Mouse (Mus musculus) ovary, postnatal 14 days (tissue): ENCODE results near the gene Sgip1.

Source experiments
- DNase-seq: peaks from one replicate; pipeline ENCODE4 v3.0.0; 2022; ENCODE audit warnings: low spot score

Gene Sgip1

GRCm38 (mm10) chr4:102775596-102776270 lies 34.6 kb downstream of the Sgip1 start:
- no peak for DNase-seq

- no peak for DNase-seq
Measured at GRCm38 (mm10) chr4:102779902-102780301, 38.8 kb downstream of the Sgip1 start.

GRCm38 (mm10) chr4:102783063-102783748 lies 42.1 kb downstream of the Sgip1 start:
- DNase-seq: no peak

- no peak for DNase-seq
Measured at GRCm38 (mm10) chr4:102785158-102785557, 44.1 kb downstream of the Sgip1 start.

- no peak for DNase-seq
Measured at GRCm38 (mm10) chr4:102792100-102792790, 51.1 kb downstream of the Sgip1 start.

GRCm38 (mm10) chr4:102801471-102801870 lies 60.4 kb downstream of the Sgip1 start:
- no peak for DNase-seq

- DNase-seq: no peak
Measured at GRCm38 (mm10) chr4:102801936-102802335, 60.8 kb downstream of the Sgip1 start.

- no peak for DNase-seq
Measured at GRCm38 (mm10) chr4:102804611-102805010, 63.5 kb downstream of the Sgip1 start.

- DNase-seq: no peak
Measured at GRCm38 (mm10) chr4:102806987-102807386, 65.9 kb downstream of the Sgip1 start.

- no peak for DNase-seq
Measured at GRCm38 (mm10) chr4:102808258-102808657, 67.2 kb downstream of the Sgip1 start.

GRCm38 (mm10) chr4:102809296-102809695 lies 68.2 kb downstream of the Sgip1 start:
- no peak for DNase-seq

- no peak for DNase-seq
Measured at GRCm38 (mm10) chr4:102810277-102810676, 69.2 kb downstream of the Sgip1 start.

GRCm38 (mm10) chr4:102811007-102811805 lies 70.1 kb downstream of the Sgip1 start:
- no peak for DNase-seq

GRCm38 (mm10) chr4:102813346-102813745 lies 72.2 kb downstream of the Sgip1 start:
- no peak for DNase-seq

GRCm38 (mm10) chr4:102821786-102822185 lies 80.7 kb downstream of the Sgip1 start:
- DNase-seq: no peak

- DNase-seq: no peak
Measured at GRCm38 (mm10) chr4:102824494-102824893, 83.4 kb downstream of the Sgip1 start.

GRCm38 (mm10) chr4:102826159-102826558 lies 85.1 kb downstream of the Sgip1 start:
- no peak for DNase-seq

- DNase-seq: no peak
Measured at GRCm38 (mm10) chr4:102828518-102828917, 87.4 kb downstream of the Sgip1 start.

- no peak for DNase-seq
Measured at GRCm38 (mm10) chr4:102833191-102833590, 92.1 kb downstream of the Sgip1 start.

GRCm38 (mm10) chr4:102833726-102834125 lies 92.6 kb downstream of the Sgip1 start:
- no peak for DNase-seq

GRCm38 (mm10) chr4:102834710-102835109 lies 93.6 kb downstream of the Sgip1 start:
- no peak for DNase-seq
